Mouse (Mus musculus) frontal cortex, adult 2 months (tissue): Measurements from ENCODE around the gene Vmn1r78. TPM values are rescaled to one million over a fixed set of nuclear protein-coding genes. Genes with fewer than 3 reads are reported as not detected.
"Not testable (repeated sequence)": the region's sequence is repeated elsewhere in the genome, so short reads cannot be mapped to it uniquely, and the experiment has no call there.

Experiments
- DNase-seq, 2 experiments: peaks; one replicate each; pipeline ENCODE4 v3.0.0; 2022; ENCODE audit warnings: low spot score in 1 of 2; ENCODE audit errors: extremely low spot score in 1 of 2
- polyA plus RNA-seq: library from polyadenylated mRNA; depleted of rRNA; stranded (reverse); fragments of >200 nt; gene quantifications from 2 replicates; pipeline ENCODE4 v1.2.3, GENCODE M21; 2012; rRNA removed

Gene Vmn1r78
- polyA plus RNA-seq: not detected in 2 replicates

DNA sequence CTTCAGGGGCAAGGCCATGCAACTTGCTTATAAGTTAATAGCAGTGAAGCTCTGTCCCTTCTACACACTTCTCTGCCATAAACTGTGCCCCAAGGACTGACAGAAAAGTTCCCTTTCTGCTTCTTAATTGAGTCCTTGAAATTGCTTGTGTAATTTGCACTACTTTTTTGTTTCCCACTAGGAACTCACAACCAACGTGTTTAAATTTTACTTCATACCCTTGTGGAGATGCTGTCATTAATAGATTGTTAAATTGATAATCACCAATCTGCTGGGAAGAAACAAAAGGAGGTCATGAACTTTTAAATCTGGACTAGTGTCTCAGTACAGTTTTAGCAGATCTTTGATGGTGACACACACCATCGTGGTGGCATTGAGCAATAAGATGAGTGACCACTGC is at the start of gene Vmn1r78:
Vmn1r78 (plus strand) TSS at position 301 of the 400 bp plus-strand sequence.
- DNase-seq: no peak

DNA sequence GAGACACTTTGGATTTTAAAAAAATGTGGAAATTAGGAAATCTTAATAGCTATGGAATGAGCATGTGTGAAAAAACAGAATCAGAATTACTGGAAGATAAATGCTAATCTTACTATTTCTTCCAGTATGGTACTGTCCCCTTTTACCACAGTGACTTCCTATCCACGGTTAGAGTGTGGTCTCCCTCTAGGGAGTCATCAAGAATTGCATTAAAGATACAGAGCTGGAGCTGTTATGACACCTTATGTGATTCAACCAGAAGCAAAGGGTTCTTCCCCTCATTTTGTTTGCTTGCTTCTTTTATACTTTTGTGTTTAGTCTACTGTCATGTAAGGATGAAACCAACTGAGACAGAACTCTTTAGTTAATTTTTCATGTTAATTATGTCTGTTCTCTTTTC is 6.4 kb downstream of the Vmn1r78 start:
- not testable (repeated sequence) for DNase-seq

- DNase-seq: not testable (repeated sequence)
Measured at GRCm38 (mm10) chr7:12170979-12171378, 20.9 kb downstream of the Vmn1r78 start, which contains the start of gene Vmn1r79. TSS of gene Vmn1r79 (plus strand) at chr7:12171279.

DNA sequence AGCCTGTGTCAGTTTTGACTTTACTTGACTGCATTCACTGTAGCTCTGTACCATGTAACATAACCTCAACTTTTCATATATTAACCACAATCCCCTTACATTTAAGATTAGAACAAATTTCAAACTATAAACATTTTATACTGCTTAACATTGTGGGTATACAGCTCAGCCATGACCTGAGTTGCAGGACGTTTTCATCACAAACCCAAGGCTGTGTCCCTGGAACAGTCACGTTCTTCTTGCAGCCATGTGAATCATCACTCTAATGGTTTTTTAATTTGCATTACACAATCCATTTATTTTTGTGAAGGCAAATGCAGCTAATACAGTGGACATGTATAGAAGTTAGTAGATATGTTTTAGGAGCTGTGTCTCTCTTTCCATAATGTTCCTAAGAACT is 22.9 kb downstream of the Vmn1r78 start:
- not testable (repeated sequence) for DNase-seq

DNA sequence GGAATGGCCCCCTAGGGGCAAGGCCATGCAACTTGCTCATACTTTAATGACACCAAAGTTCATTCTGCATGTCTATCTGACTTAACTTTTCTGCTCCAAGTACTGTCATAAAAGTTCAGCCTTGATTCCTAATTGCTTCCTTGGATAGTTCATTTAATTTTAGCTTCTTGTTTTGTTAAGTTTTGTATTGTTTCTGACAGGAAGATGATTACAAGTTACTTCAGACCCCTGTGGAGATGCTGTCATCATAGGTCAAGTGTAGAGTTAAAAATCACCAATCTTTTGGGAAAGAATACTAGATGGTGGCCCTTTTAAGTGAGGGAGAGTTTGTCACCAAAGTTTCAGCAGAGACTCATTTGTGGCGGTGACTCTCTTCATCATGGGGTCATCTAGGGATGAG is 38.9 kb downstream of the Vmn1r78 start, which contains the start of gene Vmn1r80:
Vmn1r80 (plus strand) TSS at position 301 of the 400 bp plus-strand sequence.
- no peak for DNase-seq

DNA sequence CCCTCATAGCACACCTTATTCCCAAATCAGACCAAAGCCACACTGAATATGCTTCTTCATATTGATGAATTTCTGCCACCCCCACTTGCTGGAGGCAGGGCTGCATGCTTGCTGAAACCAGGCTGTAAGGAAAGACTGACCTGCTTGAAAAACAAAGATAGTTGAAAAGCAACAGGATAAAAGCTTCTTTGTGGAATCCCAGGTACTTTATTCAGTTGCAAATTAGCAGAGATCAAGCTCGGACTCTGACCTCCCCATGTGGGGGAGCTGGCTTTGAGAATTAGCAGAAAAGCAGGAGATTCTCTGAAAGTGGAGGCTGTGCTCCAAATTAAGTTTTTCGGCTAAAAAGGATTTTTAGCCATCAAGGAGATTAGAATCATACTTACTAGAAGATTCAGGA is 54.1 kb downstream of the Vmn1r78 start:
- no peak for DNase-seq

Other genes starting within 250 kb of the Vmn1r78 start
- gene Vmn1r76, start 212.0 kb upstream of the Vmn1r78 start, polyA plus RNA-seq: not detected in 2 replicates
- gene Vmn1r77, start 113.5 kb upstream of the Vmn1r78 start, polyA plus RNA-seq: not detected in 2 replicates
- gene Vmn1r79, start 21.0 kb downstream of the Vmn1r78 start, polyA plus RNA-seq: not detected in 2 replicates
- not detected in 2 replicates for gene Vmn1r80, start 39.0 kb downstream of the Vmn1r78 start, polyA plus RNA-seq
- not detected in 2 replicates for gene Vmn1r81, start 118.0 kb downstream of the Vmn1r78 start, polyA plus RNA-seq
- not detected in 2 replicates for gene Vmn1r82, start 150.2 kb downstream of the Vmn1r78 start, polyA plus RNA-seq
- gene Vmn1r83, start 179.2 kb downstream of the Vmn1r78 start, polyA plus RNA-seq: not detected in 2 replicates
- gene Vmn1r84, start 219.0 kb downstream of the Vmn1r78 start, polyA plus RNA-seq: not detected in 2 replicates